ENCODE assay signal across 27 mouse cellular contexts in the genomic region with DNA sequence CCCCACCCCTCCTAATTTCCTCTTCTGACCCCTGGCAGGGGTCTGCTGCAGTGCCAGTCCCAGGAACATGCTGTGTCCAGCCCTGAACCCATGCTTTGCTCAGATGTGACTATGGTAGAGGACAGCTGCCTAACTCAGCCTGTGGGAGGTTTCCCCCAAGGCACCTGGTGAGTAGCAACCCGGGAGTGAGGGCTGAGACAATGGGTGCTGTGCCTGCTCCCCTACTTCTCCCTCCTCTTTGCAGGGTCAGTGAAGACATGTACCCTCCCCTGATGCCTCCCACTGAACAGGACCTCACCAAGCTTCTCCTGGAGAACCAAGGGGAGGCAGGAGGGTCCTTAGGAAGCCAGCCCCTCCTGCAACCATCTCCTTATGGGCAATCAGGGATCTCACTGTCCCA. TPM values are rescaled to one million over a fixed set of nuclear protein-coding genes. Genes with fewer than 3 reads are reported as not detected.
DNase-seq lines count a peak whose midpoint lies in the region; ATAC-seq and TF ChIP-seq lines count a peak whose summit lies in the region.
"Had no signal": no experiment of that assay in that cellular context is flagged by ENCODE, and none has a peak within 500 bp of the region (broad histone marks: within the 10 kb centered on the region; RNA-seq: fewer than 3 reads in every experiment).

No protein-coding gene starts in this region.

- no peak overlapping the region for H3K4me3 ChIP-seq in gastrocnemius, adult 2 months
- H3K4me3 ChIP-seq in E14TG2a.4 (replicated peaks; ENCODE audit: low read length), result 0 out of 2 replicates have a peak overlapping the region, but pooled peaks have one; percentile 87
- H3K4me3 ChIP-seq in limb, embryonic 10.5 days, result no peak overlapping the region
- H3K4me3 ChIP-seq in limb, embryonic 14.5 days (replicated peaks; ENCODE audit: low read length), result no peak overlapping the region
- no peak overlapping the region for H3K4me3 ChIP-seq in forebrain, embryonic 10.5 days
- H3K4me3 ChIP-seq: embryonic facial prominence, embryonic 12.5 days; embryonic facial prominence, embryonic 15.5 days; hindbrain, embryonic 10.5 days; hindbrain, embryonic 13.5 days had no signal

- TF ChIP-seq POLR2A in limb, embryonic 14.5 days (IDR thresholded peaks at IDR 0.05; ENCODE audit: borderline replicate concordance, extremely low read depth, insufficient read depth, insufficient read length), result no peak

- DNase-seq in gastrocnemius, adult 2 months, result peak; percentile 17
- DNase-seq in gastrocnemius, postnatal 4 days (ENCODE audit: low spot score in 2 of 2), result no peak
- DNase-seq in limb, embryonic 10.5 days (ENCODE audit: low spot score), result no peak
- peak; percentile 2 for DNase-seq in limb, embryonic 14.5 days (ENCODE audit: low spot score)
- DNase-seq in layer of hippocampus, postnatal 14 days (ENCODE audit: low spot score in 2 of 2), result no peak
- DNase-seq in forebrain, embryonic 10.5 days (ENCODE audit: extremely low spot score, low spot score), result no peak
- DNase-seq: adrenal gland, adult 2 months; adrenal gland, postnatal 14 days; B cell, adult 2 months; cerebellum, adult 11-12 months; cerebellum, adult 9-10 months; cerebellum, postnatal 14 days; forebrain, postnatal 0 days; gastrocnemius, postnatal 25 days had no signal

- intact Hi-C loops in gastrocnemius, adult 2 months (cut with DNase I), result no loop called here

- no peak overlapping the region; the same call in 1 of the 2 replicates for H3K27ac ChIP-seq in gastrocnemius, adult 2 months
- H3K27ac ChIP-seq in limb, embryonic 10.5 days, result 0 out of 2 replicates have a peak overlapping the region, but pooled peaks have one; percentile 8
- H3K27ac ChIP-seq in limb, embryonic 14.5 days (replicated peaks; ENCODE audit: low read depth, low read length), result no peak overlapping the region
- H3K27ac ChIP-seq in forebrain, embryonic 10.5 days, result no peak overlapping the region
- H3K27ac ChIP-seq: embryonic facial prominence, embryonic 12.5 days; embryonic facial prominence, embryonic 15.5 days; hindbrain, embryonic 10.5 days; hindbrain, embryonic 13.5 days had no signal

- no peak overlapping the region for H3K9ac ChIP-seq in limb, embryonic 14.5 days (ENCODE audit: low read depth, low read length, severe bottlenecking)
- H3K9ac ChIP-seq: embryonic facial prominence, embryonic 12.5 days; embryonic facial prominence, embryonic 15.5 days; forebrain, postnatal 0 days; hindbrain, embryonic 13.5 days had no signal

- H3K4me2 ChIP-seq in limb, embryonic 14.5 days (replicated peaks; ENCODE audit: low read depth, low read length, severe bottlenecking), result no peak overlapping the region
- H3K4me2 ChIP-seq: embryonic facial prominence, embryonic 12.5 days; embryonic facial prominence, embryonic 15.5 days; heart, embryonic 11.5 days; hindbrain, embryonic 13.5 days had no signal

- no peak for TF ChIP-seq CTCF in gastrocnemius, adult 2 months (IDR thresholded peaks at IDR 0.05)
- no peak for TF ChIP-seq CTCF in E14TG2a.4 (conservative IDR thresholded peaks at IDR 0.05; ENCODE audit: low read length)

- peaks cover 43% of the 10 kb centered on the region for H3K36me3 ChIP-seq in E14TG2a.4 (ENCODE audit: insufficient read depth, low read length)
- H3K36me3 ChIP-seq in limb, embryonic 10.5 days, result peaks cover 63% of the 10 kb centered on the region
- peaks cover 48% of the 10 kb centered on the region for H3K36me3 ChIP-seq in limb, embryonic 14.5 days (ENCODE audit: control insufficient read depth, insufficient read depth, low read length)
- H3K36me3 ChIP-seq in forebrain, embryonic 10.5 days (replicated peaks), result peaks cover 24% of the 10 kb centered on the region
- H3K36me3 ChIP-seq: hindbrain, embryonic 13.5 days had no signal

- no peaks in the 10 kb centered on the region for H3K9me3 ChIP-seq in E14TG2a.4 (ENCODE audit: low read length)
- no peaks in the 10 kb centered on the region for H3K9me3 ChIP-seq in limb, embryonic 10.5 days (replicated peaks)
- no peaks in the 10 kb centered on the region for H3K9me3 ChIP-seq in limb, embryonic 14.5 days (ENCODE audit: control insufficient read depth, low read length)
- no peaks in the 10 kb centered on the region for H3K9me3 ChIP-seq in forebrain, embryonic 10.5 days
- H3K9me3 ChIP-seq: embryonic facial prominence, embryonic 12.5 days; embryonic facial prominence, embryonic 15.5 days; hindbrain, embryonic 10.5 days; hindbrain, embryonic 13.5 days had no signal

- H3K4me1 ChIP-seq in E14TG2a.4 (replicated peaks; ENCODE audit: low read depth, low read length), result peaks cover 90% of the 10 kb centered on the region
- peaks cover 67% of the 10 kb centered on the region for H3K4me1 ChIP-seq in limb, embryonic 10.5 days
- H3K4me1 ChIP-seq in limb, embryonic 14.5 days (ENCODE audit: control insufficient read depth, insufficient read depth, low read length), result peaks cover 35% of the 10 kb centered on the region
- H3K4me1 ChIP-seq in forebrain, embryonic 10.5 days, result peaks cover 59% of the 10 kb centered on the region

- 75% methylated on average over 1 of the region's 1 CpGs for WGBS in limb, embryonic 10.5 days
- WGBS in limb, embryonic 14.5 days, result 71% methylated on average over 1 of the region's 1 CpGs
- WGBS in forebrain, embryonic 10.5 days, result 73% methylated on average over 1 of the region's 1 CpGs

- peaks cover 11% of the 10 kb centered on the region for H3K27me3 ChIP-seq in E14TG2a.4 (ENCODE audit: insufficient read depth, low read length)
- H3K27me3 ChIP-seq in limb, embryonic 10.5 days (ENCODE audit: low read depth, poor library complexity, severe bottlenecking), result peaks cover 23% of the 10 kb centered on the region
- H3K27me3 ChIP-seq in limb, embryonic 14.5 days (ENCODE audit: control insufficient read depth, insufficient read depth, low read length), result no peaks in the 10 kb centered on the region
- peaks cover 74% of the 10 kb centered on the region for H3K27me3 ChIP-seq in forebrain, embryonic 10.5 days (ENCODE audit: poor library complexity, severe bottlenecking)
- H3K27me3 ChIP-seq: CH12.LX; embryonic facial prominence, embryonic 12.5 days; embryonic facial prominence, embryonic 15.5 days had no signal

- ATAC-seq in limb, embryonic 14.5 days (ENCODE audit: low FRiP score, low read depth), result no peak
- no peak for ATAC-seq in monocyte, adult 5-6 weeks (replicated peaks; ENCODE audit: insufficient number of reproducible peaks, low FRiP score, low TSS enrichment, poor library complexity, severe bottlenecking)
- ATAC-seq: forebrain, embryonic 14.5 days; forebrain, postnatal 0 days; hindbrain, embryonic 16.5 days; intestine, postnatal 0 days had no signal

RNA-seq across cellular contexts. Expression of a gene that starts 7.2 kb away (rescaled TPM):
- 1 to 10 TPM; 1.5 to 2.1 TPM for total RNA-seq in gastrocnemius, adult 2 months (2021)
- total RNA-seq in gastrocnemius, postnatal 4 days (2021), result 1 to 10 TPM; 6.0 to 7.3 TPM
- 11.9 and 12.3 TPM in 2 replicates for polyA plus RNA-seq in limb, embryonic 10.5 days (2016; fragmentation: Nextera tagmentation; extraction: Ambion mirVana)
- polyA plus RNA-seq in limb, embryonic 14.5 days (2012; rRNA removed), result 12.3 and 13.9 TPM in 2 replicates
- 9.0 and 10.2 TPM in 2 replicates for polyA plus RNA-seq in limb, embryonic 14.5 days (2014; fragmentation: Nextera tagmentation; extraction: Ambion mirVana)
- 16.1 to 28.4 TPM (median 17.2 TPM) in 3 replicates for total RNA-seq in monocyte, adult 5-6 weeks (2017)
- total RNA-seq in layer of hippocampus, postnatal 14 days (2021), result 1 to 10 TPM; 3.5 to 5.7 TPM
- polyA plus RNA-seq in forebrain, embryonic 10.5 days (2016; fragmentation: Nextera tagmentation; extraction: Ambion mirVana), result 9.9 and 10.0 TPM in 2 replicates

RNA-seq across cellular contexts. Expression of a gene that starts 8.8 kb away (rescaled TPM):
- 1 to 10 TPM; 2.8 to 3.2 TPM for total RNA-seq in gastrocnemius, adult 2 months (2021)
- 10 to 100 TPM; 14.5 to 14.8 TPM for total RNA-seq in gastrocnemius, postnatal 4 days (2021)
- 13.1 and 17.4 TPM in 2 replicates for polyA plus RNA-seq in limb, embryonic 10.5 days (2016; fragmentation: Nextera tagmentation; extraction: Ambion mirVana)
- polyA plus RNA-seq in limb, embryonic 14.5 days (2012; rRNA removed), result 64.5 and 68.3 TPM in 2 replicates
- 16.4 and 19.9 TPM in 2 replicates for polyA plus RNA-seq in limb, embryonic 14.5 days (2014; fragmentation: Nextera tagmentation; extraction: Ambion mirVana)
- total RNA-seq in monocyte, adult 5-6 weeks (2017), result 12.6 to 35.9 TPM (median 17.8 TPM) in 3 replicates
- 10 to 100 TPM; 33.3 to 36.9 TPM for total RNA-seq in layer of hippocampus, postnatal 14 days (2021)
- 5.6 and 6.2 TPM in 2 replicates for polyA plus RNA-seq in forebrain, embryonic 10.5 days (2016; fragmentation: Nextera tagmentation; extraction: Ambion mirVana)

RNA-seq across cellular contexts. Expression of a gene that starts 16.8 kb away (rescaled TPM):
- 10 to 100 TPM; 17.1 to 18.9 TPM for total RNA-seq in gastrocnemius, adult 2 months (2021)
- total RNA-seq in gastrocnemius, postnatal 4 days (2021), result 10 to 100 TPM; 25.9 to 27.0 TPM
- 8.4 and 9.7 TPM in 2 replicates for polyA plus RNA-seq in limb, embryonic 10.5 days (2016; fragmentation: Nextera tagmentation; extraction: Ambion mirVana)
- 30.7 and 33.5 TPM in 2 replicates for polyA plus RNA-seq in limb, embryonic 14.5 days (2012; rRNA removed)
- 22.2 and 24.6 TPM in 2 replicates for polyA plus RNA-seq in limb, embryonic 14.5 days (2014; fragmentation: Nextera tagmentation; extraction: Ambion mirVana)
- 171 to 211 TPM (median 204 TPM) in 3 replicates for total RNA-seq in monocyte, adult 5-6 weeks (2017)
- 1 to 10 TPM; 6.1 to 6.2 TPM for total RNA-seq in layer of hippocampus, postnatal 14 days (2021)
- 7.3 and 7.7 TPM in 2 replicates for polyA plus RNA-seq in forebrain, embryonic 10.5 days (2016; fragmentation: Nextera tagmentation; extraction: Ambion mirVana)

RNA-seq across cellular contexts. Expression of a gene that starts 38.6 kb away (rescaled TPM):
- 10 to 100 TPM; 34.6 to 71.3 TPM for total RNA-seq in gastrocnemius, adult 2 months (2021)
- total RNA-seq in gastrocnemius, postnatal 4 days (2021), result 100 to 1,000 TPM; 184 to 193 TPM
- 48.6 and 67.8 TPM in 2 replicates for polyA plus RNA-seq in limb, embryonic 10.5 days (2016; fragmentation: Nextera tagmentation; extraction: Ambion mirVana)
- polyA plus RNA-seq in limb, embryonic 14.5 days (2012; rRNA removed), result 261 and 271 TPM in 2 replicates
- 146 and 172 TPM in 2 replicates for polyA plus RNA-seq in limb, embryonic 14.5 days (2014; fragmentation: Nextera tagmentation; extraction: Ambion mirVana)
- total RNA-seq in monocyte, adult 5-6 weeks (2017), result 147 to 219 TPM (median 171 TPM) in 3 replicates
- 100 to 1,000 TPM; 287 to 301 TPM for total RNA-seq in layer of hippocampus, postnatal 14 days (2021)
- polyA plus RNA-seq in forebrain, embryonic 10.5 days (2016; fragmentation: Nextera tagmentation; extraction: Ambion mirVana), result 66.5 and 67.4 TPM in 2 replicates

RNA-seq across cellular contexts. Expression of a gene that starts 45.4 kb away (rescaled TPM):
- not detected for total RNA-seq in gastrocnemius, adult 2 months (2021)
- 1 to 10 TPM in 1 of 2 experiments, under 1 TPM in 1; 0.29 to 1.0 TPM for total RNA-seq in gastrocnemius, postnatal 4 days (2021)
- 0.49 and 0.78 TPM in 2 replicates for polyA plus RNA-seq in limb, embryonic 10.5 days (2016; fragmentation: Nextera tagmentation; extraction: Ambion mirVana)
- polyA plus RNA-seq in limb, embryonic 14.5 days (2012; rRNA removed), result 1.2 and 1.7 TPM in 2 replicates
- 0.30 and 0.48 TPM in 2 replicates for polyA plus RNA-seq in limb, embryonic 14.5 days (2014; fragmentation: Nextera tagmentation; extraction: Ambion mirVana)
- 1.6 TPM in 1 of 3 replicates, not detected in the others for total RNA-seq in monocyte, adult 5-6 weeks (2017)
- under 1 TPM; 0.48 to 0.76 TPM for total RNA-seq in layer of hippocampus, postnatal 14 days (2021)
- 0.40 and 0.44 TPM in 2 replicates for polyA plus RNA-seq in forebrain, embryonic 10.5 days (2016; fragmentation: Nextera tagmentation; extraction: Ambion mirVana)
- total RNA-seq: gastrocnemius, adult 8-10 months; granulocyte monocyte progenitor cell, adult 5-6 weeks had no signal

Comparison
In these comparisons a context has a peak if more than half of its experiments do, and no peak if none do; other contexts are left out.
1. DNase-seq: peak in gastrocnemius, adult 2 months (single experiment) and limb, embryonic 14.5 days (single experiment); none in gastrocnemius, postnatal 4 days (0 of 2), limb, embryonic 10.5 days (single experiment), layer of hippocampus, postnatal 14 days (0 of 2) and forebrain, embryonic 10.5 days (single experiment).